Mouse (Mus musculus): ENCODE measurements around the gene Apoe.

Apoe gene

GRCm38 (mm10) chr7:19668947-19669721 is 29.9 kb downstream of the Apoe start:
- intact Hi-C loops (cut with DNase I): loop anchor here (1.0 to 5.0 kb wide), 2 partner anchors 28 to 43 kb away; no protein-coding TSS in a partner anchor

- intact Hi-C loops (cut with DNase I): loop anchor here (5.0 kb wide), 1 partner anchor 45 kb away; no protein-coding TSS in a partner anchor
These were observed 31.6 kb downstream of the Apoe start for GRCm38 (mm10) chr7:19667434-19667833.

DNA sequence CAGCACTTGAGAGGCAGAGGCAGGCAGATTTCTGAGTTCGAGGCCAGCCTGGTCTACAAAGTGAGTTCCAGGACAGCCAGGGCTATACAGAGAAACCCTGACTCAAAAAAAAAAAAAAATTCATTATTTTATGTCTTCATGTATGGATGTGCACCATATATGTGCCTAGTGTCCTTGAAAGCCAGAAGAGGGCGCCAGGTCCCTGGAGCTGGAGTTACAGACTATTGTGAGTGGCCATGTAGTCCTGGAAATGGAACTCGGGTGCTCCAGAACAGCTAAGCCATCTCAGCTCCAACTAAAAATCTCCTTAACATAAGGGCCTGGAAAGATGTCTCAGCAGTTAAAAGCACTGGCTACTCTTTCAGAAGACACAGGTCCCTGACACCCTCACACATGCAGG is 32.2 kb downstream of the Apoe start:
- intact Hi-C loops (cut with DNase I): loop anchor here (5.0 kb wide), 1 partner anchor 46 kb away; no protein-coding TSS in a partner anchor

GRCm38 (mm10) chr7:19664955-19665841 is 33.8 kb downstream of the Apoe start, which contains the start of gene Clptm1:
Gene Clptm1 (minus strand): TSS chr7:19665033.
- intact Hi-C loops (cut with DNase I): loop anchor here (5.0 kb wide), 1 partner anchor 47 kb away; no protein-coding TSS in a partner anchor

GRCm38 (mm10) chr7:19664455-19664954 is 34.5 kb downstream of the Apoe start:
- intact Hi-C loops (cut with DNase I): no loop called here

- intact Hi-C loops (cut with DNase I): no loop called here
These were observed 35.0 kb downstream of the Apoe start for GRCm38 (mm10) chr7:19663940-19664339.

- intact Hi-C loops (cut with DNase I): no loop called here
These were observed 46.4 kb downstream of the Apoe start for GRCm38 (mm10) chr7:19652614-19653013.

DNA sequence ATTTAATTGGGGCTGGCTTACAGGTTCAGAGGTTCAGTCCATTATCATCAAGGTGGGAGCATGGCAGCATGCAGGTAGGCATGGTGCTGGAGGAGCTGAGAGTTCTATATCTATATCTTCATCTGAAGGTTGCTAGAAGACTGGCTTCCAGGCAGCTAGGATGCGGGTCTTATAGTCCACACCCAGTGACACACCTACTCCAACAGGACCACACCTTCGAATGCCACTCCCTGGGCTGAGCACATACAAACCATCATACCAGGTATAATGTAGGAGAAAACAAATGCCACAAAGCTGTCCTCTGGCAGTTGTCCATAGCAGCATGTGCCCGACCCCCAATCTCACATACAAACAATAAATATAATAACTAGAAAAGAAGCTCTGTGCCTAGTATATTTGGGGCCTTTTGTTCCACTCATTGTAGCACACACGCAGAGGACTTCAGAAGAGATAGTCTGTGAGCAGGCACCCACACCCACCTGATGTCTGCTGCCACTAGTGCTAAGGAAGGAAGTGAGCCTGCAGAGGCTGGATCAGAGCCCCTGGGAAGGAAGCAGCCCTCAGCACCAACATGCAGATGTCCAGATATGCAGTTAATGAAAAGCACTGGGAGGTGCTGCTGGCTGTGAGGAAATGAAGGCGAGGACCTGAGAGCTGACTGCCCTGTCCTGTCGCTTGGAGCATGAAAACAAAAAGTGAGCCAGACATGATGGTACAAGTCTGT is 47.8 kb downstream of the Apoe start:
- intact Hi-C loops (cut with DNase I): no loop called here

Measured in adrenal gland (tissue).